Mouse (Mus musculus) heart, embryonic 14.5 days (tissue): ENCODE data around the gene Wdr11. TPM values are rescaled to one million over a fixed set of nuclear protein-coding genes. Genes with fewer than 3 reads are reported as not detected.

Source experiments
- ATAC-seq: fragments of 200-750 bp; cut with Nextera tagmentation; 2 replicates; pipeline ENCODE4 v1.8.0; 2017; ENCODE audit warnings: low read depth, moderate TSS enrichment; ENCODE audit not compliant: insufficient number of reproducible peaks, insufficient read depth, low FRiP score
- H3K27ac ChIP-seq, 2 experiments: fragments of 200-500 bp in 1 of 2; fragments of 300-500 bp in 1 of 2; sonication (generic) in 1 of 2; replicated peaks in 1 of 2; 2 replicates each; pipeline ENCODE4 v1.5.1; 2012 to 2014; ENCODE audit warnings: low read depth in 2 of 2, low read length in 2 of 2, control low read depth in 1 of 2, mild to moderate bottlenecking in 1 of 2, mixed read lengths in 1 of 2; ENCODE audit not compliant: control insufficient read depth in 1 of 2, insufficient read depth in 1 of 2
- H3K27me3 ChIP-seq: fragments of 300-500 bp; sonication (generic); 2 replicates; pipeline ENCODE4 v1.6.1; 2014; ENCODE audit warnings: mild to moderate bottlenecking, low read length, control low read depth; ENCODE audit not compliant: control insufficient read depth, insufficient read depth
- H3K36me3 ChIP-seq: fragments of 300-500 bp; sonication (generic); 2 replicates; pipeline ENCODE4 v1.6.1; 2014; ENCODE audit warnings: mild to moderate bottlenecking, control low read depth, low read length, mixed read lengths; ENCODE audit not compliant: control insufficient read depth, insufficient read depth
- H3K4me1 ChIP-seq, 2 experiments: fragments of 200-500 bp in 1 of 2; fragments of 300-500 bp in 1 of 2; sonication (generic) in 1 of 2; 2 replicates each; pipeline ENCODE4 v1.6.1; 2012 to 2014; ENCODE audit warnings: low read length in 2 of 2, control low read depth in 1 of 2, mixed read lengths in 1 of 2; ENCODE audit not compliant: control insufficient read depth in 2 of 2, insufficient read depth in 2 of 2
- H3K4me2 ChIP-seq: fragments of 300-500 bp; sonication (generic); 2 replicates; pipeline ENCODE4 v1.6.1; 2014; ENCODE audit warnings: mild to moderate bottlenecking, low read length
- H3K4me3 ChIP-seq, 2 experiments: fragments of 200-500 bp in 1 of 2; fragments of 300-500 bp in 1 of 2; sonication (generic) in 1 of 2; 2 replicates each; pipeline ENCODE4 v1.5.1; 2012 to 2014; ENCODE audit warnings: low read length in 2 of 2, mild to moderate bottlenecking in 2 of 2, control low read depth in 1 of 2, low read depth in 1 of 2, moderate library complexity in 1 of 2; ENCODE audit not compliant: control insufficient read depth in 1 of 2, insufficient read depth in 1 of 2
- H3K9ac ChIP-seq: fragments of 300-500 bp; sonication (generic); 2 replicates; pipeline ENCODE4 v1.6.1; 2014; ENCODE audit warnings: mild to moderate bottlenecking, low read length
- H3K9me3 ChIP-seq: fragments of 300-500 bp; sonication (generic); 2 replicates; pipeline ENCODE4 v1.6.1; 2016; ENCODE audit warnings: low read length, control low read depth; ENCODE audit not compliant: control insufficient read depth
- WGBS: fragments of 180-500 bp; shearing (Covaris S2); extraction: QIAGEN DNeasy Blood & Tissue Kit; methylation state at CpG from one replicate; pipeline ENCODE4 v1.1.7; 2014; 5-methylcytosine and 5-hydroxymethylcytosine counted together
- polyA plus RNA-seq: library from polyadenylated mRNA; unstranded; fragments of >200 nt; fragmentation: Nextera tagmentation; extraction: Ambion mirVana; gene quantifications from 2 replicates; pipeline ENCODE4 v1.2.1, GENCODE M21; 2014

Gene Wdr11
- 26.5 and 29.5 TPM in 2 replicates for polyA plus RNA-seq

DNA sequence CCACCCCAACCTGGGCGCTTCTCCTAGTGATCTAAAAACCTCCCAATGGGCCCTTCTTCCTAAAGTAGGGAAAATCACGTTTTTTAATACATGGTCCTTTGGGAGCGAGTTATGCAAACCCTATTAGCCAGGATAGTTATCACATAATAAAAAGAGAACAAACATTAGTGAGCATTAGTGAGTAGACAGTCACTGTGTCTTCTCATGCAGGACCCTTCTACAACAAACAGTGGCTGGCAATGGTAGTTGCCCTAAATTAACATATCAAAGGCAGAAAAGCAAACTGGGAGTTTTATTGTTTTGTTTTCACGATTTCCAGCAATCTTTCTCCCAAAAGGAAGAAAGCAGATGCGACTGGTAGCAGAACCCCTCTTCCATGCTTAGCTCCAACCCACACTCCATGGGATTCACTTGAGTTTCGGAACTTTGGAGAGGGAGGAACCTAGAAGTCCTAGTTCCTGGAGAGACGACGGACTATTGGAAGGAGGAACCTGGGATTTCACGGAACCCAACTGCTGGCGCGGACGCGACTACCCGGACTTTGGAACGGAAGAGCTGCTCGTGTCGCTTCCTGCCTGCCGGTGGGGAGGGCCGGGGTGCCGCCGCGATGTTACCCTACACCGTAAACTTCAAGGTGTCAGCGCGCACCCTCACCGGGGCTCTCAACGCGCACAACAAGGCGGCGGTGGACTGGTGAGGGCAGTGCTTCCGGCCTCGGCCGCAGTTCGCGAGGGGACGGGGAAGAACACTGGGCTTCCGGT lies at the start of gene Wdr11:
Gene Wdr11 (plus strand): TSS at position 493 of the 761 bp plus-strand sequence.
- Histone ChIP-seq H3K9me3 (no peaks in the 10 kb centered on the region), H3K4me2 (peak within 1 kb of the TSS; percentile 70), H3K36me3 (peaks cover 11% of the 10 kb centered on the region), H3K9ac (peak within 1 kb of the TSS; percentile 89), H3K4me3 (peak within 1 kb of the TSS; percentile 64 to 77), H3K27me3 (no peaks in the 10 kb centered on the region), H3K27ac (peak within 1 kb of the TSS; percentile 89 to 96), H3K4me1 (peaks cover 0 to 9% of the 10 kb centered on the region in 2 experiments; a peak in 2 of 4 replicates)
- ATAC-seq, result peak; percentile 83
- 5% methylated on average over 37 of the region's 37 CpGs for WGBS

GRCm38 (mm10) chr7:129567541-129567940 lies 24.1 kb upstream of the Wdr11 start:
- 65% methylated on average over 1 of the region's 1 CpGs for WGBS
- Histone ChIP-seq H3K36me3 (no peaks in the 10 kb centered on the region), H3K4me2 (no peak overlapping the region), H3K4me3 (no peak overlapping the region), H3K27ac (no peak overlapping the region), H3K9ac (no peak overlapping the region), H3K27me3 (no peaks in the 10 kb centered on the region), H3K4me1 (no peaks in the 10 kb centered on the region), H3K9me3 (no peaks in the 10 kb centered on the region)
- no peak for ATAC-seq

DNA sequence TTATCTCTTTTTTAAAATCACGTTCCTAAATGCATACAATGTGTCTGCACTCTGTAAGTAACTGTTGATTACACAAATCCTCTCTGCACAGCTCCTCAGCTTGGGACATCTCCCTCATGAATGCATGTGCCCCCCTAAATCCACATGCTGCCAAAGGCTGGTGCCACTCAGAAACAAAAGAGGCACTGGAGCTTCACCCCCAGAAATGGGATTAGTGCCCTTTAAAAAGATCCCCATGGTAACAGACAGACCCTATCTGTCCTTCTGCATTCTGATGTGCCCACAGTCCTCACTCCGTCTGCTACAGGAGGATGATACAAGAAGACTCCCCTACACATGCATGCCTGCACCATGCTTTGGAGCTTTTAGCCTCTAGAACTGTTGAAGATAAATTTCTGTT lies 23.3 kb upstream of the Wdr11 start:
- no peaks in the 10 kb centered on the region for H3K36me3 ChIP-seq
- ATAC-seq, result no peak
- 46% methylated on average over 2 of the region's 2 CpGs for WGBS

DNA sequence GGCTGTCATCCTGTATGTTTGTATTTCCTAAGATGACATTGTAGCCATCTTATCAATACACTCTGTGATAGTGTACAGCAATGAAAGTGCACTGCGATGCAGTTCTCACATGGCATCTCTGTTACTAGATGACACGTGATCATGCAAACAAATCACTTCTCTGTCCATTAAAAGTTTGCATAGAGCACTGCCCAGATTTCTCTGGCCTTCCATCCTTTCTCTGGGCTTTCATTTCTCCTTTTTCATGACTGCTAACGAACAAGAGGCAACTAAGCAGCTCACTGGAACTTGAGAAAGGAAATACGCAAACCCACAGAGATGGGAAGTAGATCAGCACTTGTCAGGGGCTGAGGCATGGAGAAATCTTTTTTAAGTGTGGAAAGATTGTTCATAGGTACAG lies 17.2 kb upstream of the Wdr11 start:
- Histone ChIP-seq H3K4me3 (no peak overlapping the region), H3K4me1 (0 out of 4 replicates have a peak, but pooled peaks cover 0 to 3% of the 10 kb centered on the region in 2 experiments), H3K27me3 (no peaks in the 10 kb centered on the region), H3K36me3 (no peaks in the 10 kb centered on the region), H3K27ac (no peak overlapping the region), H3K9ac (no peak overlapping the region), H3K9me3 (no peaks in the 10 kb centered on the region), H3K4me2 (no peak overlapping the region)
- ATAC-seq, result no peak
- WGBS, result 59% methylated on average over 4 of the region's 4 CpGs

More for the DNA sequence above, 23.3 kb upstream of the Wdr11 start:
- H3K27ac ChIP-seq, result no peak overlapping the region
- no peak overlapping the region for H3K9ac ChIP-seq
- no peaks in the 10 kb centered on the region for H3K27me3 ChIP-seq
- H3K9me3 ChIP-seq, result no peaks in the 10 kb centered on the region
- H3K4me2 ChIP-seq, result no peak overlapping the region
- no peak overlapping the region for H3K4me3 ChIP-seq
- no peaks in the 10 kb centered on the region for H3K4me1 ChIP-seq

GRCm38 (mm10) chr7:129575110-129575784 lies 16.4 kb upstream of the Wdr11 start:
- WGBS, result 20% methylated on average over 7 of the region's 7 CpGs
- H3K4me3 ChIP-seq, result no peak overlapping the region
- H3K4me1 ChIP-seq, result 0 out of 4 replicates have a peak, but pooled peaks cover 0 to 3% of the 10 kb centered on the region in 2 experiments
- no peak overlapping the region for H3K9ac ChIP-seq
- no peak overlapping the region for H3K4me2 ChIP-seq
- ATAC-seq, result no peak
- H3K9me3 ChIP-seq, result no peaks in the 10 kb centered on the region
- H3K36me3 ChIP-seq, result no peaks in the 10 kb centered on the region
- H3K27me3 ChIP-seq, result no peaks in the 10 kb centered on the region
- H3K27ac ChIP-seq, result no peak overlapping the region

GRCm38 (mm10) chr7:129592132-129592745 lies 576 bp downstream of the Wdr11 start:
- Histone ChIP-seq H3K4me3 (peak overlapping the region; percentile 64 to 77), H3K9me3 (no peaks in the 10 kb centered on the region), H3K4me2 (peak overlapping the region; percentile 70), H3K27ac (peak overlapping the region; percentile 89 to 96), H3K27me3 (no peaks in the 10 kb centered on the region), H3K9ac (peak overlapping the region; percentile 89), H3K4me1 (peaks cover 0 to 9% of the 10 kb centered on the region in 2 experiments; a peak in 2 of 4 replicates), H3K36me3 (peaks cover 18% of the 10 kb centered on the region)
- 0 out of 2 replicates have a peak, but pooled peaks have one; percentile 35 for ATAC-seq
- WGBS, result under 1% methylated on average over 13 of the region's 13 CpGs

- Histone ChIP-seq H3K4me2 (no peak overlapping the region), H3K9me3 (no peaks in the 10 kb centered on the region), H3K4me1 (peaks cover 0 to 6% of the 10 kb centered on the region in 2 experiments; a peak in 1 of 4 replicates), H3K4me3 (no peak overlapping the region), H3K36me3 (peaks cover 53% of the 10 kb centered on the region), H3K27me3 (no peaks in the 10 kb centered on the region), H3K27ac (no peak overlapping the region), H3K9ac (no peak overlapping the region)
- ATAC-seq, result no peak
- WGBS, result 95% methylated on average over 2 of the region's 2 CpGs
Observed at GRCm38 (mm10) chr7:129597186-129597585, 5.5 kb downstream of the Wdr11 start.
